Mouse (Mus musculus): ENCODE data around the gene Pnrc2.

DNA sequence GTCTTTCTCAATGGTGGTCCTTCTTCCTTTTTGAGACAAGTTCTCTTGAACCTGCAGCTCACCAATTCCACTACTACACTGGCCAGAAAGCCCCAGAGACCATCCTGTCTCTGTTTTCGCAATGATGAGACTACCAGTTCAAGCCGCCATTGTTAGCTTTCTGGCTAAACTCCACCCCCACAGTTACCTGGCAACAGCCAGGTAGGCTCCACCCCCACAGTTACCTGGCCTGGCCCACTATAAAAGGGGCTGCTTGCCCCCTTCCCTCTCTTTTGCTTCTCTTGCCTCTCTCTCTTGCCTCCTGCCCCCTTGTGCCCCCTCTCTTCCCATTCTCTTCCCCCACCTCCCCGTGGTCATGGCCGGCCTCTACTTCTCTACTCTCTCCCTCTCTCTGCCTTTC is 51.9 kb downstream of the Pnrc2 start:
- TF ChIP-seq CTCF (IDR thresholded peaks at IDR 0.05; ENCODE audit: low read depth) (no peak), EP300 (IDR thresholded peaks at IDR 0.05; ENCODE audit: low read depth) (no peak)
